Mouse (Mus musculus): ENCODE results near the gene Pi4kb. TPM values are rescaled to one million over a fixed set of nuclear protein-coding genes. Genes with fewer than 3 reads are reported as not detected.

Pi4kb gene
- polyA plus RNA-seq, 1 experiment from 2014 or later, result 24.8 TPM

DNA sequence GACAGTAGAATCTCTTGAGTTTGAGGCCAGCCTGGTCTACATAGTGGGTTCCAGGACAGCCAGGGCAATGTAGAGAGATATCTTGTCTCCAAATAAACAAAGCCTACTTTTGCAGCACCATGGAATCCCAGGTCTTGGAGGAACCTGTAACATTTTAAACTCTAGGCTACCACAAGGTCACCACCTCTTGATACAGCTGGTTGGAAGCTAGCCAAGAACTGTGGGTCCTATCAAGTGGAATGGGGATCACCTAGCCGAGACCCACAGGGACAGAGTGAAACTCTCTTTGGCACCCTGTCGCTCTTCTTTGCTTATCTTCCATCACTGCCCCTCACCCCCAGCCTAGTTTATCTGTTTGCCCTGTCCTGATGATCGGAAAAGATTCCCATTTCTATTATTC is 2.0 kb upstream of the Pi4kb start:
- Histone ChIP-seq H3K27me3 (replicated peaks; ENCODE audit: control insufficient read depth, insufficient read depth, low read length) (no peaks in the 10 kb centered on the region), H3K9ac (ENCODE audit: low read length) (no peak overlapping the region), H3K4me2 (ENCODE audit: low read length) (no peak overlapping the region), H3K9me3 (ENCODE audit: control insufficient read depth, low read length) (no peaks in the 10 kb centered on the region), H3K27ac (ENCODE audit: low read depth) (no peak overlapping the region), H3K36me3 (ENCODE audit: control insufficient read depth, insufficient read depth, low read length) (peaks cover 5% of the 10 kb centered on the region; the same call in 1 of the 2 replicates), H3K4me3 (ENCODE audit: low read depth, low read length) (no peak overlapping the region), H3K4me1 (replicated peaks; ENCODE audit: control insufficient read depth, insufficient read depth, low read length) (peaks cover 16% of the 10 kb centered on the region)
- DNase-seq (ENCODE audit: low spot score), result no peak
- ATAC-seq (replicated peaks; ENCODE audit: low FRiP score, low TSS enrichment, low read depth), result no peak
- WGBS, result 72% methylated on average over 3 of the region's 3 CpGs

DNA sequence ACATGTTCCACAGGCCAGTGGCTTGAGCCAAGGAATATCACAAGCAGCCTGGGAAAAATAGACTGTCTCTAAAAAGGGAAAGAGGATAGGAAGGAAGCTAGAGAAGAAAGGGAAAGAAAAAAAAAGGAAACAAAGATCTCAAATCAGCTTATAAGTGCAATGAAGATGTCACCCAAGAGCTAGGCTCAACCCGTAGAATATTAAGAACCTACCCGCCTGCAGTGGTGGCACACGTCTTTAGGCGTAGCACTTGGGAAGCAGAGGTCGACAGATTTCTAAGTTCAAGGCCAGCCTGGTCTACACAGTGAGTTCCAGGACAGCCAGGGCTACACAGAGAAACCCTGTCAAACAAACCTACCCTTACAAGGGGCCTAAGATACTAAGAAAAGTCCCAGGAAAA is 911 bp upstream of the Pi4kb start:
- Histone ChIP-seq H3K9ac (ENCODE audit: low read length) (no peak overlapping the region; the same call in 1 of the 2 replicates), H3K4me1 (replicated peaks; ENCODE audit: control insufficient read depth, insufficient read depth, low read length) (peaks cover 16% of the 10 kb centered on the region), H3K4me3 (ENCODE audit: low read depth, low read length) (peak overlapping the region; percentile 70; the same call in 1 of the 2 replicates), H3K27me3 (replicated peaks; ENCODE audit: control insufficient read depth, insufficient read depth, low read length) (no peaks in the 10 kb centered on the region), H3K27ac (ENCODE audit: low read depth) (no peak overlapping the region), H3K9me3 (ENCODE audit: control insufficient read depth, low read length) (no peaks in the 10 kb centered on the region), H3K36me3 (ENCODE audit: control insufficient read depth, insufficient read depth, low read length) (peaks cover 11% of the 10 kb centered on the region; the same call in 1 of the 2 replicates), H3K4me2 (ENCODE audit: low read length) (peak overlapping the region; percentile 79)
- DNase-seq (ENCODE audit: low spot score), result no peak
- ATAC-seq (replicated peaks; ENCODE audit: low FRiP score, low TSS enrichment, low read depth), result no peak
- WGBS, result 83% methylated on average over 5 of the region's 5 CpGs

- no peak for DNase-seq (ENCODE audit: low spot score)
- WGBS, result 18% methylated on average over 9 of the region's 9 CpGs
These were observed 454 bp upstream of the Pi4kb start for GRCm38 (mm10) chr3:94974026-94974527.

GRCm38 (mm10) chr3:94984312-94984711 is 9.8 kb downstream of the Pi4kb start:
- Histone ChIP-seq H3K9me3 (ENCODE audit: control insufficient read depth, low read length) (no peaks in the 10 kb centered on the region), H3K4me2 (ENCODE audit: low read length) (no peak overlapping the region), H3K36me3 (ENCODE audit: control insufficient read depth, insufficient read depth, low read length) (peaks cover 46% of the 10 kb centered on the region), H3K9ac (ENCODE audit: low read length) (no peak overlapping the region), H3K4me3 (ENCODE audit: low read depth, low read length) (no peak overlapping the region), H3K4me1 (replicated peaks; ENCODE audit: control insufficient read depth, insufficient read depth, low read length) (peaks cover 17% of the 10 kb centered on the region), H3K27ac (ENCODE audit: low read depth) (no peak overlapping the region), H3K27me3 (replicated peaks; ENCODE audit: control insufficient read depth, insufficient read depth, low read length) (no peaks in the 10 kb centered on the region)
- no peak for DNase-seq (ENCODE audit: low spot score)
- no peak for ATAC-seq (replicated peaks; ENCODE audit: low FRiP score, low TSS enrichment, low read depth)
- WGBS, result 91% methylated on average over 11 of the region's 11 CpGs

More at GRCm38 (mm10) chr3:94974026-94974527, 454 bp upstream of the Pi4kb start:
- Histone ChIP-seq H3K4me2 (ENCODE audit: low read length) (peak overlapping the region; percentile 79), H3K4me1 (replicated peaks; ENCODE audit: control insufficient read depth, insufficient read depth, low read length) (peaks cover 16% of the 10 kb centered on the region), H3K36me3 (ENCODE audit: control insufficient read depth, insufficient read depth, low read length) (peaks cover 11% of the 10 kb centered on the region; the same call in 1 of the 2 replicates), H3K9ac (ENCODE audit: low read length) (peak overlapping the region; percentile 88), H3K27ac (ENCODE audit: low read depth) (peak overlapping the region; percentile 97; the same call in 1 of the 2 replicates), H3K9me3 (ENCODE audit: control insufficient read depth, low read length) (no peaks in the 10 kb centered on the region), H3K27me3 (replicated peaks; ENCODE audit: control insufficient read depth, insufficient read depth, low read length) (no peaks in the 10 kb centered on the region), H3K4me3 (ENCODE audit: low read depth, low read length) (peak overlapping the region; percentile 70)
- ATAC-seq (replicated peaks; ENCODE audit: low FRiP score, low TSS enrichment, low read depth), result peak; percentile 4; the same call in 1 of the 2 replicates

DNA sequence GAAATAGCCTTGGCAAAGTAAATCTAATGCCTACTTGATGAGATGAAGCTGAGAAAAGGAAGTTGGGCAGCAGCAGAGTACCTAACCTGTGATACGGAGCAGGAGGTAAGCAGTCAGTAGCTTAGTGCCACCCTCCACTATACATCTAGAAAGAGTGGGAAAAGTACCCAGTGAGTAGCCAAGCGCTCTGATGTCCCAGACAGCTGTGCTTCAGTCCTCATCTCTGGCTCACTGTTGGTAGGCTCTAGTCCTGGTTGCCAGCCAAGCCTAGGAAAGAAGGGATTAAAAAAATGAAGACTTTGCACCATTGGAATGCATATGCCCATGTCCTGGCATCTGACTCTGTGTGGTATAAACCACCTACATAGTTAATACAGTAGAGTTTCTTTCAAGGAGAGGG is 11.0 kb downstream of the Pi4kb start:
- Histone ChIP-seq H3K9me3 (ENCODE audit: control insufficient read depth, low read length) (no peaks in the 10 kb centered on the region), H3K27ac (ENCODE audit: low read depth) (no peak overlapping the region), H3K9ac (ENCODE audit: low read length) (no peak overlapping the region), H3K36me3 (ENCODE audit: control insufficient read depth, insufficient read depth, low read length) (peaks cover 46% of the 10 kb centered on the region), H3K4me3 (ENCODE audit: low read depth, low read length) (no peak overlapping the region), H3K4me1 (replicated peaks; ENCODE audit: control insufficient read depth, insufficient read depth, low read length) (peaks cover 23% of the 10 kb centered on the region), H3K4me2 (ENCODE audit: low read length) (no peak overlapping the region), H3K27me3 (replicated peaks; ENCODE audit: control insufficient read depth, insufficient read depth, low read length) (no peaks in the 10 kb centered on the region)
- 97% methylated on average over 2 of the region's 2 CpGs for WGBS
- ATAC-seq (replicated peaks; ENCODE audit: low FRiP score, low TSS enrichment, low read depth), result no peak
- no peak for DNase-seq (ENCODE audit: low spot score)

DNA sequence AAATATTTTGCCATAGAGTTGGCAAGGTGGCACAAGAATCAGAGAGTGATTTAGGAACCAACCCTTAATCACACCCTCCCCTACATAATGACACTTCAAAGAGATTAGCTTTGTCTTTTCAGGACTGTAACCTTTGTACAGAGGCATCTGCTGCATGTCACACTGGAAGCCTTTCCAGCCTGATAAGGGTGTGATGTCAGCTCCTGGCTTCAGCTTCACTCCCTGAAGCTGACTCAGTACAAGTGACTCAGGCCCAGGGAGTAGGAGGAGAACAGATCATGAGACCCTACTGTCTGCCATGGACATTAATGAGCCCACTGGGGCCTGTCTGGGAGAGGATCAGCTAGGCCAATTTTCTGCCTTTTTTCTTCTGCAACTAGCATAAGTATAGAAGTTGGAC is 13.0 kb downstream of the Pi4kb start:
- ATAC-seq (replicated peaks; ENCODE audit: low FRiP score, low TSS enrichment, low read depth) (0 out of 2 replicates have a peak, but pooled peaks have one; percentile 41), DNase-seq (ENCODE audit: low spot score) (no peak)
- no peak overlapping the region for H3K9ac ChIP-seq (ENCODE audit: low read length)
- H3K4me3 ChIP-seq (ENCODE audit: low read depth, low read length), result no peak overlapping the region
- H3K4me2 ChIP-seq (ENCODE audit: low read length), result no peak overlapping the region
- no peak overlapping the region for H3K27ac ChIP-seq (ENCODE audit: low read depth)
- peaks cover 23% of the 10 kb centered on the region for H3K4me1 ChIP-seq (replicated peaks; ENCODE audit: control insufficient read depth, insufficient read depth, low read length)
- H3K27me3 ChIP-seq (replicated peaks; ENCODE audit: control insufficient read depth, insufficient read depth, low read length), result no peaks in the 10 kb centered on the region
- H3K9me3 ChIP-seq (ENCODE audit: control insufficient read depth, low read length), result no peaks in the 10 kb centered on the region
- H3K36me3 ChIP-seq (ENCODE audit: control insufficient read depth, insufficient read depth, low read length), result peaks cover 40% of the 10 kb centered on the region

GRCm38 (mm10) chr3:94989159-94989761 is 14.7 kb downstream of the Pi4kb start:
- no peak overlapping the region; the same call in 1 of the 2 replicates for H3K4me2 ChIP-seq (ENCODE audit: low read length)
- 29% methylated on average over 9 of the region's 9 CpGs for WGBS
- H3K4me1 ChIP-seq (replicated peaks; ENCODE audit: control insufficient read depth, insufficient read depth, low read length), result peaks cover 23% of the 10 kb centered on the region
- ATAC-seq (replicated peaks; ENCODE audit: low FRiP score, low TSS enrichment, low read depth) (no peak; the same call in 1 of the 2 replicates), DNase-seq (ENCODE audit: low spot score) (no peak)
- H3K9me3 ChIP-seq (ENCODE audit: control insufficient read depth, low read length), result no peaks in the 10 kb centered on the region
- no peaks in the 10 kb centered on the region for H3K27me3 ChIP-seq (replicated peaks; ENCODE audit: control insufficient read depth, insufficient read depth, low read length)
- H3K27ac ChIP-seq (ENCODE audit: low read depth), result peak overlapping the region; percentile 43; the same call in 1 of the 2 replicates
- peaks cover 40% of the 10 kb centered on the region for H3K36me3 ChIP-seq (ENCODE audit: control insufficient read depth, insufficient read depth, low read length)
- H3K9ac ChIP-seq (ENCODE audit: low read length), result no peak overlapping the region
- H3K4me3 ChIP-seq (ENCODE audit: low read depth, low read length), result no peak overlapping the region

GRCm38 (mm10) chr3:94996946-94997345 is 22.4 kb downstream of the Pi4kb start:
- H3K27me3 ChIP-seq (replicated peaks; ENCODE audit: control insufficient read depth, insufficient read depth, low read length), result no peaks in the 10 kb centered on the region
- ATAC-seq (replicated peaks; ENCODE audit: low FRiP score, low TSS enrichment, low read depth) (no peak), DNase-seq (ENCODE audit: low spot score) (peak; percentile 97)
- no peak overlapping the region for H3K9ac ChIP-seq (ENCODE audit: low read length)
- no peaks in the 10 kb centered on the region for H3K4me1 ChIP-seq (replicated peaks; ENCODE audit: control insufficient read depth, insufficient read depth, low read length)
- H3K4me3 ChIP-seq (ENCODE audit: low read depth, low read length), result no peak overlapping the region
- H3K9me3 ChIP-seq (ENCODE audit: control insufficient read depth, low read length), result no peaks in the 10 kb centered on the region
- H3K4me2 ChIP-seq (ENCODE audit: low read length), result no peak overlapping the region
- peaks cover 94% of the 10 kb centered on the region for H3K36me3 ChIP-seq (ENCODE audit: control insufficient read depth, insufficient read depth, low read length)
- WGBS, result 38% methylated on average over 2 of the region's 2 CpGs
- H3K27ac ChIP-seq (ENCODE audit: low read depth), result no peak overlapping the region

GRCm38 (mm10) chr3:95002569-95002968 is 28.0 kb downstream of the Pi4kb start:
- no peak overlapping the region for H3K4me2 ChIP-seq (ENCODE audit: low read length)
- ATAC-seq (replicated peaks; ENCODE audit: low FRiP score, low TSS enrichment, low read depth) (no peak), DNase-seq (ENCODE audit: low spot score) (no peak)
- no peaks in the 10 kb centered on the region for H3K4me1 ChIP-seq (replicated peaks; ENCODE audit: control insufficient read depth, insufficient read depth, low read length)
- WGBS, result 89% methylated on average over 4 of the region's 4 CpGs
- H3K4me3 ChIP-seq (ENCODE audit: low read depth, low read length), result no peak overlapping the region
- H3K27me3 ChIP-seq (replicated peaks; ENCODE audit: control insufficient read depth, insufficient read depth, low read length), result no peaks in the 10 kb centered on the region
- no peak overlapping the region for H3K27ac ChIP-seq (ENCODE audit: low read depth)
- no peaks in the 10 kb centered on the region for H3K9me3 ChIP-seq (ENCODE audit: control insufficient read depth, low read length)
- H3K9ac ChIP-seq (ENCODE audit: low read length), result no peak overlapping the region
- H3K36me3 ChIP-seq (ENCODE audit: control insufficient read depth, insufficient read depth, low read length), result peaks cover 92% of the 10 kb centered on the region

Measured in intestine, embryonic 14.5 days (tissue).